Mouse (Mus musculus) spleen, embryonic (tissue): ENCODE data around the gene Lpcat2b.
"Not testable (repeated sequence)": the region's sequence is repeated elsewhere in the genome, so short reads cannot be mapped to it uniquely, and the experiment has no call there.

ENCODE experiments used
- CTCF ChIA-PET: fragments of 350-600 bp; sonication (Branson Sonifier 250); formaldehyde crosslinking; loops from one replicate; lab custom pipeline; 2022; lab: Charles Lee

The Lpcat2b gene

GRCm38 (mm10) chr5:107431249-107431648 lies at the start of gene Lpcat2b:
TSS of gene Lpcat2b (plus strand) at chr5:107431549.
- CTCF ChIA-PET, result no interaction called here

GRCm38 (mm10) chr5:107386448-107386847 lies 44.9 kb upstream of the Lpcat2b start:
- CTCF ChIA-PET, result not testable (repeated sequence)

GRCm38 (mm10) chr5:107387788-107388187 lies 43.6 kb upstream of the Lpcat2b start:
- CTCF ChIA-PET, result no interaction called here

- CTCF ChIA-PET, result no interaction called here
Observed at GRCm38 (mm10) chr5:107389373-107389772, 42.0 kb upstream of the Lpcat2b start.

- CTCF ChIA-PET, result no interaction called here
Observed at GRCm38 (mm10) chr5:107394437-107394836, 36.9 kb upstream of the Lpcat2b start.

- CTCF ChIA-PET, result interaction anchor here (0.7 kb wide), 1 partner anchor 47 kb away, joined by 15 read pairs; no protein-coding TSS in a partner anchor
Observed at GRCm38 (mm10) chr5:107402436-107402835, 28.9 kb upstream of the Lpcat2b start, which contains the start of gene Ephx4. TSS of gene Ephx4 (plus strand) at chr5:107402736.

GRCm38 (mm10) chr5:107403011-107403946 lies 28.1 kb upstream of the Lpcat2b start:
- CTCF ChIA-PET, result interaction anchor here (0.7 kb wide), 1 partner anchor 48 kb away, joined by 15 read pairs; no protein-coding TSS in a partner anchor

- CTCF ChIA-PET, result no interaction called here
Observed at GRCm38 (mm10) chr5:107403947-107404684, 27.2 kb upstream of the Lpcat2b start.

- CTCF ChIA-PET, result no interaction called here
Observed at GRCm38 (mm10) chr5:107405361-107405760, 26.0 kb upstream of the Lpcat2b start.

GRCm38 (mm10) chr5:107410305-107410704 lies 21.0 kb upstream of the Lpcat2b start:
- CTCF ChIA-PET, result no interaction called here

- CTCF ChIA-PET, result no interaction called here
Observed at GRCm38 (mm10) chr5:107411326-107411725, 20.0 kb upstream of the Lpcat2b start.

GRCm38 (mm10) chr5:107412285-107412684 lies 19.1 kb upstream of the Lpcat2b start:
- CTCF ChIA-PET, result no interaction called here

- CTCF ChIA-PET, result no interaction called here
Observed at GRCm38 (mm10) chr5:107415098-107415497, 16.3 kb upstream of the Lpcat2b start.

- CTCF ChIA-PET, result no interaction called here
Observed at GRCm38 (mm10) chr5:107421676-107422075, 9.7 kb upstream of the Lpcat2b start.

GRCm38 (mm10) chr5:107434001-107434400 lies 2.7 kb downstream of the Lpcat2b start:
- CTCF ChIA-PET, result no interaction called here

GRCm38 (mm10) chr5:107436185-107436584 lies 4.8 kb downstream of the Lpcat2b start:
- CTCF ChIA-PET, result interaction anchor here (0.7 kb wide), 1 partner anchor 128 kb away, joined by 22 read pairs; no protein-coding TSS in a partner anchor

GRCm38 (mm10) chr5:107436587-107437209 lies 5.3 kb downstream of the Lpcat2b start:
- CTCF ChIA-PET, result no interaction called here

- CTCF ChIA-PET, result no interaction called here
Observed at GRCm38 (mm10) chr5:107437464-107438281, 6.3 kb downstream of the Lpcat2b start, which contains the start of gene Btbd8. TSS of gene Btbd8 (plus strand) at chr5:107437997.

GRCm38 (mm10) chr5:107438353-107438752 lies 7.0 kb downstream of the Lpcat2b start:
- CTCF ChIA-PET, result no interaction called here

- CTCF ChIA-PET, result no interaction called here
Observed at GRCm38 (mm10) chr5:107441881-107442280, 10.5 kb downstream of the Lpcat2b start.

- CTCF ChIA-PET, result interaction anchor here (0.6 kb wide), 1 partner anchor 394 kb away, joined by 3 read pairs; no protein-coding TSS in a partner anchor
Observed at GRCm38 (mm10) chr5:107444251-107444650, 12.9 kb downstream of the Lpcat2b start.
